Mouse (Mus musculus): Measurements from ENCODE around the gene Fbxl2. TPM values are rescaled to one million over a fixed set of nuclear protein-coding genes. Genes with fewer than 3 reads are reported as not detected.
A peak's percentile ranks its signal among the peaks of the same experiment; 100 is the strongest.

The Fbxl2 gene
- polyA plus RNA-seq, 1 experiment, result 5.3 TPM

- Histone ChIP-seq H3K4me3 (replicated peaks; ENCODE audit: extremely low read depth, low read depth, low read length) (peak overlapping the region; percentile 66), H3K4me1 (ENCODE audit: control insufficient read depth, insufficient read depth, low read length) (peaks cover 3% of the 10 kb centered on the region; the same call in 1 of the 2 replicates)
- DNase-seq, result peak; percentile 32
- WGBS, result 1% methylated on average over 82 of the region's 91 CpGs
- no peak for TF ChIP-seq POLR2A (IDR thresholded peaks at IDR 0.05; ENCODE audit: borderline replicate concordance, extremely low read depth, low read depth, low read length)
- no peak for TF ChIP-seq CTCF (IDR thresholded peaks at IDR 0.05; ENCODE audit: insufficient read depth, low read length)
These were observed 114.5 kb downstream of the Fbxl2 start for GRCm38 (mm10) chr9:113931375-113932099.

DNA sequence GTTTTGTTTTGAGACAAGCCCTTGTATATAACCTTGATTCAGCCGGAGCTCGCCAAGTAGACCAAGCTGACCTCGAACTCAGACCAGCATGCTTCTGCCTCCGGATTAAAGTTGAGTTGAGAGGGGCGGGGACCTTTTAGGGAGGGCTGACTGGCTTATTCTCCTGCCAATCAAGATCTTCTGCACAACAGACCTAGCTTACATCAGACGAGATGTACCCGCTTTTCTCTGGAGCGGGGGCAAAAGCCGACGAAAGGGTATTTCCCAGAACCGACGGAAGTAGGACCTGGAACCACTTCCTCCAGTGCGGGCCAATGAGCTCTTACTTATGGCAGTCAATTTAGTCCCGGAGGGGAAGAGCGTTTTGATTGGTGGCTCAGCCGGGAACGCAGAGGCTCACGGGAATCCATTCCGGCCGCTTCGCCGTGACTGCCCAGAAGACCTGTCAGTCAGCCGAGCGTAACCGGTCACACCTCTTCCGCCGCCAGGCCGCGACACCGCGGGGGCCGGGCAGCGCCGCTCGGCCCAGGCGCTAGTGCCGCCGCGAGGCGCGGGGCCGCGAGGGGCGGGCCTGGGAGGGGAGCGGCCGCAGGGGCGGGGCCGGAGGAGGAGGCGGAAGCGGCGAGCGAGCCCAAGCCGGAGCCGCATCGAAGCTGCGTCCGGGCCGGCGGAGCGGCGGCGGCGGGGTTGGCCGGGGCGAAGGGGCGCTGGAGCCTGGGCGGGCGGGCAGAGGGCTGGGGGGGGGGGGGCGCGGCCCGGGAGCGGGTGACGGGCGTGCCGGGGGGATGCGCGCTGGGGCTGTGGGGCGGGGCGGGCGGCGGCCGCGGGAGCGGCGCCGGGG, 115.2 kb downstream of the Fbxl2 start, which contains the start of gene Ubp1:
TSS of gene Ubp1 (plus strand) at position 401 of the 841 bp plus-strand sequence.
- DNase-seq, result peak; percentile 91

GRCm38 (mm10) chr9:113929676-113930075, 116.3 kb downstream of the Fbxl2 start:
- TF ChIP-seq POLR2A (IDR thresholded peaks at IDR 0.05; ENCODE audit: borderline replicate concordance, extremely low read depth, low read depth, low read length), result no peak
- no peak for TF ChIP-seq CTCF (IDR thresholded peaks at IDR 0.05; ENCODE audit: insufficient read depth, low read length)
- WGBS, result 80% methylated on average over 1 of the region's 1 CpGs
- Histone ChIP-seq H3K4me1 (ENCODE audit: control insufficient read depth, insufficient read depth, low read length) (peaks cover 3% of the 10 kb centered on the region; the same call in 1 of the 2 replicates), H3K4me3 (replicated peaks; ENCODE audit: extremely low read depth, low read depth, low read length) (no peak overlapping the region)
- no peak for DNase-seq

More for the DNA sequence above, 115.2 kb downstream of the Fbxl2 start, which contains the start of gene Ubp1:
- WGBS, result 2% methylated on average over 75 of the region's 86 CpGs
- Histone ChIP-seq H3K4me1 (ENCODE audit: control insufficient read depth, insufficient read depth, low read length) (peaks cover 3% of the 10 kb centered on the region; the same call in 1 of the 2 replicates), H3K4me3 (replicated peaks; ENCODE audit: extremely low read depth, low read depth, low read length) (peak within 1 kb of the TSS; percentile 66)
- TF ChIP-seq POLR2A (IDR thresholded peaks at IDR 0.05; ENCODE audit: borderline replicate concordance, extremely low read depth, low read depth, low read length) (peak; percentile 41; the same call in 1 of the 2 replicates), CTCF (IDR thresholded peaks at IDR 0.05; ENCODE audit: insufficient read depth, low read length) (no peak)

GRCm38 (mm10) chr9:113928591-113928990, 117.4 kb downstream of the Fbxl2 start:
- H3K4me3 ChIP-seq (replicated peaks; ENCODE audit: extremely low read depth, low read depth, low read length), result no peak overlapping the region
- peaks cover 3% of the 10 kb centered on the region; the same call in 1 of the 2 replicates for H3K4me1 ChIP-seq (ENCODE audit: control insufficient read depth, insufficient read depth, low read length)
- TF ChIP-seq POLR2A (IDR thresholded peaks at IDR 0.05; ENCODE audit: borderline replicate concordance, extremely low read depth, low read depth, low read length) (no peak), CTCF (IDR thresholded peaks at IDR 0.05; ENCODE audit: insufficient read depth, low read length) (no peak)
- 60% methylated on average over 4 of the region's 4 CpGs for WGBS
- no peak for DNase-seq

DNA sequence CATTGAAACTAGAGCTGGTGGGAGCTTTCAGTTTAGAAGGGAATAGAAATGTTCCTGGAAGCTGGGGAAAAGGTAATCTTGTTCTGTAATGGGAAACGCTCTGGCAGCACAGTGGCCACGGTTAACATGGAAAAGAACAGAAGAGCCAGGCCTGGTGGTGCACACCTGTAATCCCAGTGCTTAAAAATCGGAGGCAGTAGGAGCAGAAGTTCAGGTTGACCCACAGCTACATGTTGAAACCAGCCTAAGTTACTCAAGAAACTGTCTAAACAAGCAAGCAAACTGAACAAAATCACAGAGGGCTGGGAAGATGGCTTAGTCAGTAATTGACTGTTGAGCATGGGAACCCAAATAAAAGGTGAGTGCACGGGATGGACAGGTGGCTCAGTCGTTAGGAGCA, 121.1 kb downstream of the Fbxl2 start:
- no peaks in the 10 kb centered on the region for H3K4me1 ChIP-seq (ENCODE audit: control insufficient read depth, insufficient read depth, low read length)
- H3K4me3 ChIP-seq (replicated peaks; ENCODE audit: extremely low read depth, low read depth, low read length), result no peak overlapping the region
- WGBS, result 87% methylated on average over 5 of the region's 5 CpGs
- TF ChIP-seq CTCF (IDR thresholded peaks at IDR 0.05; ENCODE audit: insufficient read depth, low read length) (no peak), POLR2A (IDR thresholded peaks at IDR 0.05; ENCODE audit: borderline replicate concordance, extremely low read depth, low read depth, low read length) (no peak)
- DNase-seq, result no peak

DNA sequence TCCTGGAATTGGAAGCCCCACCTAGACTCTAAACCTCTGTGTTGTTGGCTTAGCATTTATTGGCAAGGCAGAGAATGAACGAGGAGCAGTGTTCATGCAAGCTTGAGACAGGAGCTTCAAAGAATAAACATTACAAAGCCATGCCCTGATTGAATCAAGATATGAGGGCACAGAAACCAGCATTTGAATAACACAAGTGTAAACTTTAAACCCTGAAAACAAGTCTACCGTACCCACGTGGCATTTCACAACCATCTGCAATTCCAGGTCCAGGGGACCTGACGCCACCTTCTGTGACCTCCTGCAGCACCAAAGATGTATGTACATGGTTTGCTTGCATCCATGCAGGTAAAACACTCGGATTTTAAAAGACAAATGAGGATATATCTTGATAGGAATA, 123.3 kb downstream of the Fbxl2 start:
- WGBS, result 91% methylated on average over 5 of the region's 5 CpGs
- DNase-seq, result no peak
- Histone ChIP-seq H3K4me1 (ENCODE audit: control insufficient read depth, insufficient read depth, low read length) (no peaks in the 10 kb centered on the region), H3K4me3 (replicated peaks; ENCODE audit: extremely low read depth, low read depth, low read length) (no peak overlapping the region)
- TF ChIP-seq CTCF (IDR thresholded peaks at IDR 0.05; ENCODE audit: insufficient read depth, low read length) (no peak), POLR2A (IDR thresholded peaks at IDR 0.05; ENCODE audit: borderline replicate concordance, extremely low read depth, low read depth, low read length) (no peak)

DNA sequence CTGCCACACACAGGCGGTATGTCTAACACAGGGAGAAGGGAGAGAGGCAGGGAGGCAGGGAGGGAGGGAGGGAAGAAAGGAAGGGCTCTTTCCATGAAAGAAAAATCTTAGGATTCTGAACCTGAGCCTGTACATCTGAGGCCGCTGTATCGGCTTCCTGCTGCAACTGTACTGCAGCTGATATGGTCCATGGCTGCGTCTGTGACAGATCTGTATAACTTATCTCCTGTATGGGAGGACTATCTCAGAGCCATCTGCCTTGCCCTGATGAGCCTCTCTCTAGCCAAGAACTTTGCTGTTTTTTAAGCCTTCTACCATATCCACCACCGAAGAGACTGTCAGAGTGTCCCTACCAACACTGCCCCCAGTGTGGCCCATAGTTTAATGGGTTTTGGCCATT, 130.2 kb downstream of the Fbxl2 start:
- 95% methylated on average over 5 of the region's 5 CpGs for WGBS
- Histone ChIP-seq H3K4me3 (replicated peaks; ENCODE audit: extremely low read depth, low read depth, low read length) (no peak overlapping the region), H3K4me1 (ENCODE audit: control insufficient read depth, insufficient read depth, low read length) (no peaks in the 10 kb centered on the region)
- TF ChIP-seq POLR2A (IDR thresholded peaks at IDR 0.05; ENCODE audit: borderline replicate concordance, extremely low read depth, low read depth, low read length), result no peak
- TF ChIP-seq CTCF (IDR thresholded peaks at IDR 0.05; ENCODE audit: insufficient read depth, low read length), result no peak
- DNase-seq, result no peak

Other genes starting within 250 kb of the Fbxl2 start
- gene Ubp1, start 115.3 kb downstream of the Fbxl2 start, polyA plus RNA-seq (2012; rRNA removed), result 37.9 and 55.9 TPM in 2 replicates
- 0.37 and 0.79 TPM in 2 replicates for gene Susd5, start 10.9 kb upstream of the Fbxl2 start, polyA plus RNA-seq (2012; rRNA removed)

All from lung, adult 2 months (tissue).